Mouse (Mus musculus) small intestine, adult 2 months (tissue): ENCODE measurements around the gene Thbs3.

Source experiments
- CTCF ChIP-seq: fragments of 200-500 bp; IDR thresholded peaks from 2 replicates; pipeline ENCODE4 v1.5.1; 2012; ENCODE audit warnings: low read depth, mild to moderate bottlenecking, control low read depth, inconsistent platforms, low read length, moderate library complexity, mixed read lengths; ENCODE audit not compliant: insufficient replicate concordance, insufficient read length; ENCODE audit errors: extremely low read depth
- POLR2A ChIP-seq: fragments of 200-500 bp; IDR thresholded peaks from 2 replicates; pipeline ENCODE4 v1.6.1; 2012; ENCODE audit warnings: low read depth, mild to moderate bottlenecking, control low read depth, inconsistent platforms, low read length, moderate library complexity

- no peak for TF ChIP-seq POLR2A
- peak; percentile 72; the same call in 1 of the 2 replicates for TF ChIP-seq CTCF
Observed at GRCm38 (mm10) chr3:89250435-89251040, 35.6 kb downstream of the Thbs3 start.
